Mouse (Mus musculus): Measurements from ENCODE around the gene Spata17. TPM values are rescaled to one million over a fixed set of nuclear protein-coding genes. Genes with fewer than 3 reads are reported as not detected.
"Not testable (repeated sequence)": the region's sequence is repeated elsewhere in the genome, so short reads cannot be mapped to it uniquely, and the experiment has no call there.

Gene Spata17
- polyA plus RNA-seq, 1 experiment from 2014 or later = 0.33 TPM

- not testable (repeated sequence) for H3K27ac ChIP-seq (replicated peaks); H3K4me1 ChIP-seq (replicated peaks); H3K4me3 ChIP-seq (replicated peaks); H3K9me3 ChIP-seq (replicated peaks); H3K36me3 ChIP-seq (replicated peaks); H3K4me2 ChIP-seq; H3K9ac ChIP-seq; ATAC-seq (ENCODE audit: insufficient read depth); H3K27me3 ChIP-seq
- WGBS (ENCODE audit: insufficient replicate concordance) = 70% methylated on average over 2 of the region's 2 CpGs
Observed at GRCm38 (mm10) chr1:187127548-187127947, 87.7 kb downstream of the Spata17 start.

- no peaks in the 10 kb centered on the region for H3K4me1 ChIP-seq (replicated peaks)
- ATAC-seq (ENCODE audit: insufficient read depth) = no peak
- no peaks in the 10 kb centered on the region for H3K9me3 ChIP-seq (replicated peaks)
- 52% methylated on average over 11 of the region's 11 CpGs for WGBS (ENCODE audit: insufficient replicate concordance)
- H3K9ac ChIP-seq = no peak overlapping the region
- no peak overlapping the region for H3K4me2 ChIP-seq
- H3K27ac ChIP-seq (replicated peaks) = no peak overlapping the region
- no peaks in the 10 kb centered on the region for H3K36me3 ChIP-seq (replicated peaks)
- no peak overlapping the region for H3K4me3 ChIP-seq (replicated peaks)
- H3K27me3 ChIP-seq = no peaks in the 10 kb centered on the region
Observed at GRCm38 (mm10) chr1:187125733-187126132, 89.5 kb downstream of the Spata17 start.

- Histone ChIP-seq H3K27me3 (no peaks in the 10 kb centered on the region), H3K9ac (no peak overlapping the region), H3K36me3 (replicated peaks) (no peaks in the 10 kb centered on the region), H3K4me3 (replicated peaks) (no peak overlapping the region), H3K9me3 (replicated peaks) (no peaks in the 10 kb centered on the region), H3K27ac (replicated peaks) (no peak overlapping the region), H3K4me1 (replicated peaks) (no peaks in the 10 kb centered on the region), H3K4me2 (no peak overlapping the region)
- 55% methylated on average over 3 of the region's 3 CpGs for WGBS (ENCODE audit: insufficient replicate concordance)
- ATAC-seq (ENCODE audit: insufficient read depth) = no peak
Observed at GRCm38 (mm10) chr1:187124967-187125366, 90.3 kb downstream of the Spata17 start.

- H3K27me3 ChIP-seq = no peaks in the 10 kb centered on the region
- H3K27ac ChIP-seq (replicated peaks) = no peak overlapping the region
- WGBS (ENCODE audit: insufficient replicate concordance) = 66% methylated on average over 6 of the region's 6 CpGs
- H3K36me3 ChIP-seq (replicated peaks) = no peaks in the 10 kb centered on the region
- no peaks in the 10 kb centered on the region for H3K9me3 ChIP-seq (replicated peaks)
- H3K4me1 ChIP-seq (replicated peaks) = no peaks in the 10 kb centered on the region
- H3K4me2 ChIP-seq = no peak overlapping the region
- no peak overlapping the region for H3K9ac ChIP-seq
- no peak overlapping the region for H3K4me3 ChIP-seq (replicated peaks)
- ATAC-seq (ENCODE audit: insufficient read depth) = no peak
Observed at GRCm38 (mm10) chr1:187119300-187119699, 96.0 kb downstream of the Spata17 start.

- Histone ChIP-seq H3K4me2 (no peak overlapping the region), H3K9ac (no peak overlapping the region), H3K27me3 (no peaks in the 10 kb centered on the region), H3K9me3 (replicated peaks) (no peaks in the 10 kb centered on the region), H3K27ac (replicated peaks) (no peak overlapping the region), H3K4me3 (replicated peaks) (no peak overlapping the region), H3K4me1 (replicated peaks) (no peaks in the 10 kb centered on the region), H3K36me3 (replicated peaks) (no peaks in the 10 kb centered on the region)
- no peak for ATAC-seq (ENCODE audit: insufficient read depth)
- WGBS (ENCODE audit: insufficient replicate concordance) = 37% methylated on average over 6 of the region's 6 CpGs
Observed at GRCm38 (mm10) chr1:187118108-187118507, 97.2 kb downstream of the Spata17 start.

- no peak for ATAC-seq (ENCODE audit: insufficient read depth)
- 72% methylated on average over 9 of the region's 9 CpGs for WGBS (ENCODE audit: insufficient replicate concordance)
Observed at GRCm38 (mm10) chr1:187113716-187114115, 101.5 kb downstream of the Spata17 start.

GRCm38 (mm10) chr1:187102130-187102529 is 113.1 kb downstream of the Spata17 start:
- no peak overlapping the region for H3K4me3 ChIP-seq (replicated peaks)
- H3K27me3 ChIP-seq = no peaks in the 10 kb centered on the region
- no peak overlapping the region for H3K9ac ChIP-seq
- H3K36me3 ChIP-seq (replicated peaks) = no peaks in the 10 kb centered on the region
- no peak overlapping the region for H3K4me2 ChIP-seq
- ATAC-seq (ENCODE audit: insufficient read depth) = no peak
- no peaks in the 10 kb centered on the region for H3K9me3 ChIP-seq (replicated peaks)
- 79% methylated on average over 4 of the region's 4 CpGs for WGBS (ENCODE audit: insufficient replicate concordance)
- H3K4me1 ChIP-seq (replicated peaks) = no peaks in the 10 kb centered on the region
- no peak overlapping the region for H3K27ac ChIP-seq (replicated peaks)

More at GRCm38 (mm10) chr1:187113716-187114115, 101.5 kb downstream of the Spata17 start:
- H3K4me1 ChIP-seq (replicated peaks) = no peaks in the 10 kb centered on the region
- H3K9ac ChIP-seq = no peak overlapping the region
- H3K27ac ChIP-seq (replicated peaks) = no peak overlapping the region
- no peak overlapping the region for H3K4me2 ChIP-seq
- no peaks in the 10 kb centered on the region for H3K27me3 ChIP-seq
- no peaks in the 10 kb centered on the region for H3K36me3 ChIP-seq (replicated peaks)
- no peaks in the 10 kb centered on the region for H3K9me3 ChIP-seq (replicated peaks)
- no peak overlapping the region for H3K4me3 ChIP-seq (replicated peaks)

- Histone ChIP-seq H3K4me2 (no peak overlapping the region), H3K27me3 (no peaks in the 10 kb centered on the region), H3K9me3 (replicated peaks) (no peaks in the 10 kb centered on the region), H3K27ac (replicated peaks) (no peak overlapping the region), H3K36me3 (replicated peaks) (no peaks in the 10 kb centered on the region), H3K4me1 (replicated peaks) (no peaks in the 10 kb centered on the region), H3K9ac (no peak overlapping the region), H3K4me3 (replicated peaks) (no peak overlapping the region)
- ATAC-seq (ENCODE audit: insufficient read depth) = no peak
- 64% methylated on average over 3 of the region's 3 CpGs for WGBS (ENCODE audit: insufficient replicate concordance)
Observed at GRCm38 (mm10) chr1:187101202-187101601, 114.1 kb downstream of the Spata17 start.

- no peak overlapping the region for H3K4me3 ChIP-seq (replicated peaks)
- H3K4me2 ChIP-seq = no peak overlapping the region
- no peak for ATAC-seq (ENCODE audit: insufficient read depth)
- no peaks in the 10 kb centered on the region for H3K9me3 ChIP-seq (replicated peaks)
- 56% methylated on average over 3 of the region's 3 CpGs for WGBS (ENCODE audit: insufficient replicate concordance)
- no peaks in the 10 kb centered on the region for H3K4me1 ChIP-seq (replicated peaks)
- no peaks in the 10 kb centered on the region for H3K36me3 ChIP-seq (replicated peaks)
- no peak overlapping the region for H3K27ac ChIP-seq (replicated peaks)
- H3K9ac ChIP-seq = no peak overlapping the region
- no peaks in the 10 kb centered on the region for H3K27me3 ChIP-seq
Observed at GRCm38 (mm10) chr1:187100624-187101023, 114.6 kb downstream of the Spata17 start.

GRCm38 (mm10) chr1:187098285-187098684 is 117.0 kb downstream of the Spata17 start:
- Histone ChIP-seq H3K27ac (replicated peaks) (no peak overlapping the region), H3K4me3 (replicated peaks) (no peak overlapping the region), H3K9me3 (replicated peaks) (no peaks in the 10 kb centered on the region), H3K36me3 (replicated peaks) (no peaks in the 10 kb centered on the region), H3K9ac (no peak overlapping the region), H3K4me1 (replicated peaks) (no peaks in the 10 kb centered on the region), H3K27me3 (no peaks in the 10 kb centered on the region), H3K4me2 (no peak overlapping the region)
- ATAC-seq (ENCODE audit: insufficient read depth) = no peak
- WGBS (ENCODE audit: insufficient replicate concordance) = 41% methylated on average over 6 of the region's 6 CpGs

GRCm38 (mm10) chr1:187092546-187092945 is 122.7 kb downstream of the Spata17 start:
- H3K27me3 ChIP-seq = no peaks in the 10 kb centered on the region
- H3K4me1 ChIP-seq (replicated peaks) = no peaks in the 10 kb centered on the region
- no peak for ATAC-seq (ENCODE audit: insufficient read depth)
- H3K4me2 ChIP-seq = no peak overlapping the region
- H3K4me3 ChIP-seq (replicated peaks) = no peak overlapping the region
- no peak overlapping the region for H3K27ac ChIP-seq (replicated peaks)
- no peaks in the 10 kb centered on the region for H3K36me3 ChIP-seq (replicated peaks)
- WGBS (ENCODE audit: insufficient replicate concordance) = 80% methylated on average over 14 of the region's 14 CpGs
- H3K9me3 ChIP-seq (replicated peaks) = no peaks in the 10 kb centered on the region
- H3K9ac ChIP-seq = no peak overlapping the region

- no peaks in the 10 kb centered on the region for H3K36me3 ChIP-seq (replicated peaks)
- H3K4me2 ChIP-seq = no peak overlapping the region
- H3K27ac ChIP-seq (replicated peaks) = no peak overlapping the region
- H3K4me1 ChIP-seq (replicated peaks) = no peaks in the 10 kb centered on the region
- no peak overlapping the region for H3K4me3 ChIP-seq (replicated peaks)
- WGBS (ENCODE audit: insufficient replicate concordance) = 54% methylated on average over 3 of the region's 3 CpGs
- no peak for ATAC-seq (ENCODE audit: insufficient read depth)
- no peaks in the 10 kb centered on the region for H3K9me3 ChIP-seq (replicated peaks)
- no peaks in the 10 kb centered on the region for H3K27me3 ChIP-seq
- no peak overlapping the region for H3K9ac ChIP-seq
Observed at GRCm38 (mm10) chr1:187088660-187089395, 126.4 kb downstream of the Spata17 start.

Data from liver, embryonic 15.5 days (tissue).